Mouse (Mus musculus): ENCODE measurements around the gene Cenps.
A peak's percentile ranks its signal among the peaks of the same experiment; 100 is the strongest.
"Not testable (repeated sequence)": the region's sequence is repeated elsewhere in the genome, so short reads cannot be mapped to it uniquely, and the experiment has no call there.

Cenps gene

GRCm38 (mm10) chr4:149103875-149104561 lies 33.4 kb downstream of the Cenps start, which contains the start of gene Dffa:
Gene Dffa (plus strand): TSS chr4:149104146.
- peak; percentile 88 for DNase-seq

- no peak for DNase-seq
These were observed 36.0 kb downstream of the Cenps start for GRCm38 (mm10) chr4:149101456-149101855.

GRCm38 (mm10) chr4:149100449-149100848 lies 37.0 kb downstream of the Cenps start:
- not testable (repeated sequence) for DNase-seq

GRCm38 (mm10) chr4:149099369-149100017 lies 37.9 kb downstream of the Cenps start, which contains the start of gene Pex14:
Gene Pex14 (minus strand): TSS chr4:149099876.
- peak; percentile 85 to 88 for DNase-seq

GRCm38 (mm10) chr4:149098571-149098970 lies 38.9 kb downstream of the Cenps start:
- no peak for DNase-seq

- no peak for DNase-seq
These were observed 39.5 kb downstream of the Cenps start for GRCm38 (mm10) chr4:149097956-149098355.

- DNase-seq = no peak
These were observed 46.1 kb downstream of the Cenps start for GRCm38 (mm10) chr4:149091364-149091763.

- no peak for DNase-seq
These were observed 52.0 kb downstream of the Cenps start for GRCm38 (mm10) chr4:149085381-149085780.

GRCm38 (mm10) chr4:149081528-149081927 lies 55.9 kb downstream of the Cenps start:
- no peak for DNase-seq

GRCm38 (mm10) chr4:149080111-149080510 lies 57.3 kb downstream of the Cenps start:
- no peak for DNase-seq

GRCm38 (mm10) chr4:149079629-149080028 lies 57.8 kb downstream of the Cenps start:
- no peak for DNase-seq

- DNase-seq = no peak
These were observed 59.2 kb downstream of the Cenps start for GRCm38 (mm10) chr4:149078261-149078660.
